In genomic region chr13:113949708-113950107, GRCm38 (mm10) we compare ENCODE assay signal across 10 mouse cellular contexts.
DNase-seq lines count a peak whose midpoint lies in the region; ATAC-seq lines count a peak whose summit lies in the region.
"Had no signal": no experiment of that assay in that cellular context is flagged by ENCODE, and none has a peak within 500 bp of the region (broad histone marks: within the 10 kb centered on the region; RNA-seq: fewer than 3 reads in every experiment).

No protein-coding gene starts in this region.

- peak; percentile 78 for DNase-seq in gastrocnemius, adult 18-20 months (ENCODE audit: low spot score)
- no peak for DNase-seq in gastrocnemius, postnatal 4 days (ENCODE audit: low spot score in 2 of 2)
- peak; percentile 69 for DNase-seq in adrenal gland, adult 2 months
- peak; percentile 59 to 77 for DNase-seq in heart, adult 9 months (ENCODE audit: low spot score in 2 of 2)
- peak; percentile 83 for DNase-seq in kidney, postnatal 14 days
- no peak for DNase-seq in frontal cortex, postnatal 25 days (ENCODE audit: low spot score in 2 of 2)
- no peak for DNase-seq in thymus, postnatal 10 days (ENCODE audit: low spot score in 2 of 2)
- DNase-seq: cerebellum, postnatal 25 days had no signal

- no peak for ATAC-seq in activated CD4-positive, CD25-positive, alpha-beta regulatory T cell, adult 4 months
- ATAC-seq: forebrain, embryonic 16.5 days had no signal

Comparison
In these comparisons a context has a peak if more than half of its experiments do, and no peak if none do; other contexts are left out.
1. DNase-seq: peak in gastrocnemius, adult 18-20 months (single experiment), adrenal gland, adult 2 months (single experiment), heart, adult 9 months (2 of 2) and kidney, postnatal 14 days (single experiment); none in gastrocnemius, postnatal 4 days (0 of 2), frontal cortex, postnatal 25 days (0 of 2) and thymus, postnatal 10 days (0 of 2).